28 mouse cellular contexts compared by ENCODE assay signal in the genomic region with DNA sequence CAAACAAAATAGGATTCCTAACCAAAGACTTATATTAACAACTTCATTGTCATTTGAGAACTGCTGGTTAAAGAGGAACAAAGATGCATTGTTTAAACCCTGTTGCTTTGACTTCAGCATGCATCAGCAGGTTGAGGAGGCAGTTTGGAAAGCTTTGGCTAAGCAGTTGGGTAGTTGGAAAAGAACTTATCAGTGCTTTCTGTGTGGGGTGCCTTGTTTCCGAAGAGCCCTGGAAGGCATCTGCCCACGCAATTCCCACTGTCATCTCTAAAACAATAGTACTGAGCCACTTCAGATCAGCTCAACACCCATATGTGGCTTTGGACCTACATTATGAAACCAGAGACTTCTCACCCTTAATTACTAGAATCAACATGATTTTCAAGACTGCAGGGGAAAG.
DNase-seq lines count a peak whose midpoint lies in the region; ATAC-seq lines count a peak whose summit lies in the region.
"Had no signal": no experiment of that assay in that cellular context is flagged by ENCODE, and none has a peak within 500 bp of the region (broad histone marks: within the 10 kb centered on the region; RNA-seq: fewer than 3 reads in every experiment).

No protein-coding gene starts in this region.

- WGBS in embryonic facial prominence, embryonic 14.5 days, result 45% methylated on average over 2 of the region's 2 CpGs
- WGBS in embryonic facial prominence, embryonic 10.5 days, result 51% methylated on average over 2 of the region's 2 CpGs

- H3K36me3 ChIP-seq in embryonic facial prominence, embryonic 14.5 days (ENCODE audit: control insufficient read depth, insufficient read depth, low read length), result no peaks in the 10 kb centered on the region
- no peaks in the 10 kb centered on the region for H3K36me3 ChIP-seq in embryonic facial prominence, embryonic 10.5 days (replicated peaks)
- H3K36me3 ChIP-seq: embryonic facial prominence, embryonic 15.5 days; forebrain, embryonic 12.5 days; forebrain, embryonic 15.5 days; hindbrain, embryonic 10.5 days had no signal

- DNase-seq in embryonic facial prominence, embryonic 14.5 days (ENCODE audit: low spot score), result peak; percentile 20
- no peak for DNase-seq in embryonic facial prominence, embryonic 10.5 days (ENCODE audit: low spot score)
- DNase-seq in Muller cell, postnatal 12 days (ENCODE audit: inconsistent ontology term), result peak; percentile 71
- peak; percentile 6 for DNase-seq in brain, adult 2 months (ENCODE audit: low read depth, low spot score)
- peak; percentile 99 for DNase-seq in gonadal fat pad, adult 2 months (ENCODE audit: low read depth)
- DNase-seq in adrenal gland, adult (ENCODE audit: inconsistent age in 2 of 2, low spot score in 1 of 2), result no peak
- no peak for DNase-seq in spleen, postnatal 10 days (ENCODE audit: low spot score in 2 of 2)
- DNase-seq: adrenal gland, postnatal 10 days; adrenal gland, postnatal 36 days; cerebellum, adult 11-12 months; cerebellum, adult 8-10 months; cerebellum, postnatal 10 days; cerebellum, postnatal 36 days; embryo, embryonic 11 days; gastrocnemius, postnatal 36 days; heart, adult 11 months; heart, postnatal 36 days had no signal

- no peaks in the 10 kb centered on the region for H3K9me3 ChIP-seq in embryonic facial prominence, embryonic 14.5 days (ENCODE audit: control insufficient read depth, low read length)
- no peaks in the 10 kb centered on the region for H3K9me3 ChIP-seq in embryonic facial prominence, embryonic 10.5 days
- H3K9me3 ChIP-seq: embryonic facial prominence, embryonic 15.5 days; forebrain, embryonic 12.5 days; forebrain, embryonic 15.5 days; hindbrain, embryonic 10.5 days had no signal

- no peak overlapping the region for H3K27ac ChIP-seq in embryonic facial prominence, embryonic 14.5 days (replicated peaks; ENCODE audit: low read depth, low read length)
- H3K27ac ChIP-seq in embryonic facial prominence, embryonic 10.5 days (replicated peaks), result no peak overlapping the region
- H3K27ac ChIP-seq: embryonic facial prominence, embryonic 15.5 days; forebrain, embryonic 15.5 days; hindbrain, embryonic 10.5 days; hindbrain, embryonic 14.5 days; hindbrain, postnatal 0 days had no signal

- no peaks in the 10 kb centered on the region for H3K27me3 ChIP-seq in embryonic facial prominence, embryonic 14.5 days (replicated peaks; ENCODE audit: control insufficient read depth, insufficient read depth, low read length)
- no peaks in the 10 kb centered on the region for H3K27me3 ChIP-seq in embryonic facial prominence, embryonic 10.5 days (replicated peaks; ENCODE audit: low read depth, poor library complexity, severe bottlenecking)
- H3K27me3 ChIP-seq: embryonic facial prominence, embryonic 15.5 days; forebrain, embryonic 15.5 days; Patski had no signal

- no peak overlapping the region for H3K4me3 ChIP-seq in embryonic facial prominence, embryonic 14.5 days (ENCODE audit: low read depth, low read length)
- no peak overlapping the region for H3K4me3 ChIP-seq in embryonic facial prominence, embryonic 10.5 days
- H3K4me3 ChIP-seq: embryonic facial prominence, embryonic 15.5 days; forebrain, embryonic 12.5 days; forebrain, embryonic 15.5 days; hindbrain, embryonic 10.5 days had no signal

- no peak overlapping the region for H3K4me2 ChIP-seq in embryonic facial prominence, embryonic 14.5 days (ENCODE audit: low read depth, low read length)
- H3K4me2 ChIP-seq: embryonic facial prominence, embryonic 15.5 days; forebrain, embryonic 12.5 days; forebrain, embryonic 15.5 days; heart, embryonic 11.5 days; hindbrain, embryonic 14.5 days had no signal

- ATAC-seq in embryonic facial prominence, embryonic 14.5 days (ENCODE audit: low read depth), result no peak
- ATAC-seq: activated CD4-positive, CD25-positive, alpha-beta regulatory T cell, adult 4 months; forebrain, embryonic 15.5 days; hindbrain, postnatal 0 days; inflammation-experienced regulatory T-cells, adult 6 months; intestine, embryonic 16.5 days; Patski had no signal

- H3K9ac ChIP-seq in embryonic facial prominence, embryonic 14.5 days (ENCODE audit: low read depth, low read length), result no peak overlapping the region
- H3K9ac ChIP-seq: embryonic facial prominence, embryonic 15.5 days; forebrain, embryonic 12.5 days; forebrain, embryonic 15.5 days; hindbrain, embryonic 14.5 days had no signal

- no peaks in the 10 kb centered on the region for H3K4me1 ChIP-seq in embryonic facial prominence, embryonic 14.5 days (ENCODE audit: control insufficient read depth, insufficient read depth, low read length)
- peaks cover 9% of the 10 kb centered on the region for H3K4me1 ChIP-seq in embryonic facial prominence, embryonic 10.5 days
- H3K4me1 ChIP-seq: embryonic facial prominence, embryonic 15.5 days had no signal

Comparison
In these comparisons a context has a peak if more than half of its experiments do, and no peak if none do; other contexts are left out.
1. DNase-seq: peak in embryonic facial prominence, embryonic 14.5 days (single experiment), Muller cell, postnatal 12 days (single experiment), brain, adult 2 months (single experiment) and gonadal fat pad, adult 2 months (single experiment); none in embryonic facial prominence, embryonic 10.5 days (single experiment), adrenal gland, adult (0 of 2) and spleen, postnatal 10 days (0 of 2).